Mouse (Mus musculus): ENCODE measurements at regions not wholly inside any gene's neighbourhood (a gene's known extent, or its start where the extent isn't known, plus 50 kb on each side); places are given as distances from the start of the nearest gene placed in this dataset.

DNA sequence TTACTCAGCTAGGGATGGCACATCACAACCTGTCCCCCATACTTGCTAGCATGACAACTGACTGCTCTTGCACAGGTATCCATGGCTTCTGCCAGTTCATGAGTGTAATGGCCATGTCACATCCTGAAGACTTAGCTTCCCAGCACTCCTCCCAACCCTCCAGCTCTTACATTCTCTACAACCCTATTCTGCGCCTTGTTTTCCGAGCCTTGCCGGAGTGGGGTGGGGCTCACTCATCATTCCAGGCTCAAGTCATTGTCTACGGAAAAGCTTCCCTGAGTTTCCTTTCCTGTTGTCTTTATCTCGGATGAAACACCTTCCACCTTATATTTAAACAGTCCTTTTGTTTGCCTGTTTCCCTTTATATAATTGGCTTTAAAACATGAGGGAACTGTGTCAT is 69.6 kb downstream of the Prdm13 start:
- no peak overlapping the region for H3K9ac ChIP-seq (ENCODE audit: low read depth, low read length)
- no peak for ATAC-seq
- no peak overlapping the region for H3K4me3 ChIP-seq (ENCODE audit: low read length)
- H3K4me1 ChIP-seq (ENCODE audit: control insufficient read depth, insufficient read depth, low read depth, low read length), result no peaks in the 10 kb centered on the region
- H3K9me3 ChIP-seq (ENCODE audit: control insufficient read depth, low read length), result no peaks in the 10 kb centered on the region
- WGBS, result 89% methylated on average over 5 of the region's 5 CpGs
- H3K27ac ChIP-seq (ENCODE audit: low read depth, low read length), result no peak overlapping the region
- H3K36me3 ChIP-seq (ENCODE audit: control insufficient read depth, insufficient read depth, low read length), result no peaks in the 10 kb centered on the region
- no peaks in the 10 kb centered on the region for H3K27me3 ChIP-seq (replicated peaks; ENCODE audit: control insufficient read depth, insufficient read depth, low read length)
- H3K4me2 ChIP-seq (ENCODE audit: low read length), result no peak overlapping the region

DNA sequence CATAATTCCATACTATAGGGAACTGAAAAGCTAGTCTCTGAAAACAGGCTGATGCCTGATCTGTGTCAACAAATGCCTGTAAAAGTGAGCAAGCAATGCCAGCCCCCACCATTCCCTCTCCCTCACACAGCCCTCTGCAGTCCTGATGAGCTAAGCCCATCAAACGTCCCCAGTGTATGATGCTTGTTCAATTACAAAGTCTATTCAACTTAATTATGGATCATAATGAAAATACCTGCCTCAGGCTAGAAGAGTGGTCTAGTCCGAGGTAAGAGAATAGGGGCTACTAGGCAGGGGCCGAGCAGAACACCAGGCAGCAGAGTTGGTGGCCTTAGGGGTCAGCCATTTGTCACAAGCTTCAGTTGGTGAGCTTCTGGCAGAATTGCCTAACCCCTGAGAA is 71.3 kb downstream of the Prdm13 start:
- no peaks in the 10 kb centered on the region for H3K36me3 ChIP-seq (ENCODE audit: control insufficient read depth, insufficient read depth, low read length)
- H3K27me3 ChIP-seq (replicated peaks; ENCODE audit: control insufficient read depth, insufficient read depth, low read length), result no peaks in the 10 kb centered on the region
- H3K9me3 ChIP-seq (ENCODE audit: control insufficient read depth, low read length), result no peaks in the 10 kb centered on the region
- no peak overlapping the region for H3K27ac ChIP-seq (ENCODE audit: low read depth, low read length)
- H3K4me3 ChIP-seq (ENCODE audit: low read length), result no peak overlapping the region
- no peaks in the 10 kb centered on the region for H3K4me1 ChIP-seq (ENCODE audit: control insufficient read depth, insufficient read depth, low read depth, low read length)
- ATAC-seq, result peak; percentile 70
- no peak overlapping the region for H3K9ac ChIP-seq (ENCODE audit: low read depth, low read length)
- 43% methylated on average over 3 of the region's 3 CpGs for WGBS
- H3K4me2 ChIP-seq (ENCODE audit: low read length), result no peak overlapping the region

DNA sequence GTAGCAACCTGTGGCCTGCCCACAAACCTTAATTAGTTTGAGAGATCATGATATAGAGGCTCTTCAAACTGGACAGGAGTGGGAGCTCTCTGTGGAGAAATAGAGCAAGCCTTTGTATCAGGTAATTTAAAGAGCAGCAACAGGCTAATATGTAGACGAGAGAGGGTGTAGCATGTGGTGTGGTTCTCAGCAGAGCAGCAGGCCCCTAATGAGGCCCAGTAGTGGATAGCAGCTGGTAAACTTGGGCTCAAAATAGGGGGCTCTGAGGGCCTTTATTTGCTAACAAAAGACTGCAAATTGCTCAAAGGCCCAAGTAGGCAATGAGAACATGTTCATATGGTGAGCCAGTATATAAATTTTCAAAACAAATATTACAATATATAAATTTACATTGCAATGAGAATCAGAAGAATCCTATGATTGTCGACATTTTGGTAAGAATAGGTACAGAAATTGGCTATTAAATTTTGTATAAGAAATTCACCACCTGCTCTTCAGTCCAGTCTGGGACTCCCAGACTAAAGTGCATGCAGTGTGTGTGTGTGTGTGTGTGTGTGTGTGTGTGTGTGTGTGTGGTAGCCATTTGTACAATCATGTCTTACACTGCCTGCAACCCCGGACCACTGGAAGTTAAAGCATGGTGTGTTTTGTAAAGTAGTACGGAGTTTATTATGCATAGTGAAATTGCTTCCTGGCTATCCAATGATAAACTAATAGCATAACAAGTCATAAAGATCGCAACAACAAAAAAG is 74.1 kb downstream of the Prdm13 start:
- no peak for ATAC-seq
- no peaks in the 10 kb centered on the region for H3K27me3 ChIP-seq (replicated peaks; ENCODE audit: control insufficient read depth, insufficient read depth, low read length)
- H3K36me3 ChIP-seq (ENCODE audit: control insufficient read depth, insufficient read depth, low read length), result no peaks in the 10 kb centered on the region
- 59% methylated on average over 5 of the region's 5 CpGs for WGBS
- H3K9me3 ChIP-seq (ENCODE audit: control insufficient read depth, low read length), result no peaks in the 10 kb centered on the region
- H3K9ac ChIP-seq (ENCODE audit: low read depth, low read length), result no peak overlapping the region
- H3K27ac ChIP-seq (ENCODE audit: low read depth, low read length), result no peak overlapping the region
- no peak overlapping the region for H3K4me2 ChIP-seq (ENCODE audit: low read length)
- no peaks in the 10 kb centered on the region for H3K4me1 ChIP-seq (ENCODE audit: control insufficient read depth, insufficient read depth, low read depth, low read length)
- no peak overlapping the region for H3K4me3 ChIP-seq (ENCODE audit: low read length)

DNA sequence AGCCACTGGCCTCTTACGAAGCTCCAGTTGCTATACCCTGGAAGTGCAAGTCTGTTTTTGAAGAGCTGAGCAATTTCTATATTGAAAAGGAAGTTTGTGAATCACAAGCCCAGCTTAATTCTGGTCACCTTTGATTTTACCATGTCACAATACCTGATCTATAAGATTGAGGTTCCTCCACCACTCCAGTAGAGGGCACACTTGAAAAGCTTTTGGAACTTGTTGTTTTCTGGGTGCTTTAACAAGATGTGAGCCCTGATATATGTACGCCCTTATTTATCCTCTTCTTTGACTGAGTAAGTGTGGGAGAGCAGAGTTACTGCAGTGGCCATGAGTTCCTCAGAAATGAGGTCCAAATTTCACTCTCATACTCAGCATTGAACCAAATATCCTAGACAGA is 87.7 kb downstream of the Prdm13 start:
- WGBS, result 57% methylated on average over 2 of the region's 2 CpGs
- Histone ChIP-seq H3K4me2 (ENCODE audit: low read length) (no peak overlapping the region), H3K9ac (ENCODE audit: low read depth, low read length) (no peak overlapping the region), H3K27me3 (replicated peaks; ENCODE audit: control insufficient read depth, insufficient read depth, low read length) (no peaks in the 10 kb centered on the region), H3K36me3 (ENCODE audit: control insufficient read depth, insufficient read depth, low read length) (no peaks in the 10 kb centered on the region), H3K9me3 (ENCODE audit: control insufficient read depth, low read length) (no peaks in the 10 kb centered on the region), H3K4me1 (ENCODE audit: control insufficient read depth, insufficient read depth, low read depth, low read length) (no peaks in the 10 kb centered on the region), H3K4me3 (ENCODE audit: low read length) (no peak overlapping the region), H3K27ac (ENCODE audit: low read depth, low read length) (no peak overlapping the region)
- no peak for ATAC-seq

- Histone ChIP-seq H3K9me3 (ENCODE audit: control insufficient read depth, low read length) (no peaks in the 10 kb centered on the region), H3K36me3 (ENCODE audit: control insufficient read depth, insufficient read depth, low read length) (no peaks in the 10 kb centered on the region), H3K9ac (ENCODE audit: low read depth, low read length) (no peak overlapping the region), H3K27ac (ENCODE audit: low read depth, low read length) (no peak overlapping the region), H3K4me1 (ENCODE audit: control insufficient read depth, insufficient read depth, low read depth, low read length) (no peaks in the 10 kb centered on the region), H3K27me3 (replicated peaks; ENCODE audit: control insufficient read depth, insufficient read depth, low read length) (no peaks in the 10 kb centered on the region), H3K4me3 (ENCODE audit: low read length) (no peak overlapping the region), H3K4me2 (ENCODE audit: low read length) (no peak overlapping the region)
- WGBS, result 86% methylated on average over 3 of the region's 3 CpGs
- ATAC-seq, result peak; percentile 40; the same call in 1 of the 2 replicates
Measured at GRCm38 (mm10) chr4:21547771-21548170, 138.0 kb downstream of the Prdm13 start.

GRCm38 (mm10) chr4:21539583-21539982 is 146.2 kb downstream of the Prdm13 start:
- WGBS, result 91% methylated on average over 2 of the region's 2 CpGs
- Histone ChIP-seq H3K27ac (ENCODE audit: low read depth, low read length) (no peak overlapping the region), H3K27me3 (replicated peaks; ENCODE audit: control insufficient read depth, insufficient read depth, low read length) (no peaks in the 10 kb centered on the region), H3K4me2 (ENCODE audit: low read length) (no peak overlapping the region), H3K9ac (ENCODE audit: low read depth, low read length) (no peak overlapping the region), H3K36me3 (ENCODE audit: control insufficient read depth, insufficient read depth, low read length) (no peaks in the 10 kb centered on the region), H3K4me1 (ENCODE audit: control insufficient read depth, insufficient read depth, low read depth, low read length) (no peaks in the 10 kb centered on the region), H3K9me3 (ENCODE audit: control insufficient read depth, low read length) (no peaks in the 10 kb centered on the region), H3K4me3 (ENCODE audit: low read length) (no peak overlapping the region)
- ATAC-seq, result no peak

DNA sequence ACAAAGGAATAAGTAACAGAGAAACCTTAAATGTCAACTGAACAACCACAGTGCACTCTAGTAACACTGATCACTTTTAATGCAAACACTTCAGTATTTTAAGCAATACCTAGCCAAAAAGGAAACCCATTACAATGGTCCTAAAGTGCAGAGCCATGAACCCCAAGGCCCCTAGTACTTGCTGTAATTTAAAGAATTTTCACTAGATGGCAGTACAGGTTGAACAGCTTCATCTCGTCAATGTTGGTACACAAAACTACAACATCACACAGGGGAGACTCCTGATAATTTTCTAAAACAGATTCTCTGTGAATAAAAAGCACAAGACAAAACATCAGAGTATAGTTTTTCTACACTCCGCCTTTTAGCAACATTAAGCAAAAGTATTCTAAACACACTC is 149.8 kb downstream of the Prdm13 start:
- Histone ChIP-seq H3K4me3 (ENCODE audit: low read length) (no peak overlapping the region), H3K4me2 (ENCODE audit: low read length) (no peak overlapping the region), H3K27ac (ENCODE audit: low read depth, low read length) (no peak overlapping the region), H3K9me3 (ENCODE audit: control insufficient read depth, low read length) (no peaks in the 10 kb centered on the region), H3K27me3 (replicated peaks; ENCODE audit: control insufficient read depth, insufficient read depth, low read length) (no peaks in the 10 kb centered on the region), H3K4me1 (ENCODE audit: control insufficient read depth, insufficient read depth, low read depth, low read length) (no peaks in the 10 kb centered on the region), H3K9ac (ENCODE audit: low read depth, low read length) (no peak overlapping the region), H3K36me3 (ENCODE audit: control insufficient read depth, insufficient read depth, low read length) (no peaks in the 10 kb centered on the region)
- ATAC-seq, result peak; percentile 65; the same call in 1 of the 2 replicates
- 38% methylated on average over 2 of the region's 2 CpGs for WGBS

- Histone ChIP-seq H3K4me3 (ENCODE audit: low read length) (no peak overlapping the region), H3K4me2 (ENCODE audit: low read length) (no peak overlapping the region), H3K27me3 (replicated peaks; ENCODE audit: control insufficient read depth, insufficient read depth, low read length) (no peaks in the 10 kb centered on the region), H3K27ac (ENCODE audit: low read depth, low read length) (no peak overlapping the region), H3K36me3 (ENCODE audit: control insufficient read depth, insufficient read depth, low read length) (no peaks in the 10 kb centered on the region), H3K4me1 (ENCODE audit: control insufficient read depth, insufficient read depth, low read depth, low read length) (no peaks in the 10 kb centered on the region), H3K9me3 (ENCODE audit: control insufficient read depth, low read length) (no peaks in the 10 kb centered on the region), H3K9ac (ENCODE audit: low read depth, low read length) (no peak overlapping the region)
- ATAC-seq, result no peak
- 42% methylated on average over 4 of the region's 4 CpGs for WGBS
Measured at GRCm38 (mm10) chr4:21532186-21532585, 153.6 kb downstream of the Prdm13 start.
